ENCODE assay signal across 12 mouse cellular contexts in genomic region chr8:78437140-78438045, GRCm38 (mm10). TPM values are rescaled to one million over a fixed set of nuclear protein-coding genes. Genes with fewer than 3 reads are reported as not detected.
A peak's percentile ranks its signal among the peaks of the same experiment; 100 is the strongest.
DNase-seq lines count a peak whose midpoint lies in the region; ATAC-seq and TF ChIP-seq lines count a peak whose summit lies in the region.
"Had no signal": no experiment of that assay in that cellular context is flagged by ENCODE, and none has a peak within 500 bp of the region (broad histone marks: within the 10 kb centered on the region; RNA-seq: fewer than 3 reads in every experiment).

No protein-coding gene starts in this region.

- H3K27me3 ChIP-seq in intestine, embryonic 14.5 days (replicated peaks; ENCODE audit: control insufficient read depth, insufficient read depth, low read length), result peaks cover 95% of the 10 kb centered on the region
- peaks cover 65% of the 10 kb centered on the region for H3K27me3 ChIP-seq in intestine, postnatal 0 days (replicated peaks; ENCODE audit: control insufficient read depth, insufficient read depth, low read length)
- H3K27me3 ChIP-seq in embryonic facial prominence, embryonic 10.5 days (replicated peaks; ENCODE audit: low read depth, poor library complexity, severe bottlenecking), result peaks cover 100% of the 10 kb centered on the region
- peaks cover 91% of the 10 kb centered on the region for H3K27me3 ChIP-seq in hindbrain, embryonic 14.5 days (ENCODE audit: control insufficient read depth, insufficient read depth, low read length)
- peaks cover 90% of the 10 kb centered on the region for H3K27me3 ChIP-seq in neural tube, embryonic 11.5 days (ENCODE audit: control insufficient read depth, insufficient read depth, low read length)

- no peak for TF ChIP-seq CTCF in intestine, postnatal 0 days (IDR thresholded peaks at IDR 0.05; ENCODE audit: low read depth)

- ATAC-seq in intestine, embryonic 14.5 days (replicated peaks; ENCODE audit: low FRiP score, low TSS enrichment, low read depth), result no peak
- no peak for ATAC-seq in intestine, postnatal 0 days
- ATAC-seq in hindbrain, embryonic 14.5 days (ENCODE audit: low FRiP score), result peak; percentile 58
- ATAC-seq in neural tube, embryonic 11.5 days (ENCODE audit: insufficient read depth, low FRiP score, low TSS enrichment), result peak; percentile 25

- 0 out of 2 replicates have a peak overlapping the region, but pooled peaks have one; percentile 27 for H3K4me3 ChIP-seq in intestine, embryonic 14.5 days (ENCODE audit: low read depth, low read length)
- H3K4me3 ChIP-seq in intestine, postnatal 0 days (ENCODE audit: low read depth, low read length), result no peak overlapping the region
- peak overlapping the region; percentile 58 for H3K4me3 ChIP-seq in embryonic facial prominence, embryonic 10.5 days
- peak overlapping the region; percentile 44 for H3K4me3 ChIP-seq in hindbrain, embryonic 14.5 days (replicated peaks; ENCODE audit: low read length)
- peak overlapping the region; percentile 43 for H3K4me3 ChIP-seq in neural tube, embryonic 11.5 days (ENCODE audit: low read depth, low read length)
- H3K4me3 ChIP-seq: myocyte had no signal

- H3K9me3 ChIP-seq in intestine, embryonic 14.5 days (ENCODE audit: control insufficient read depth, low read length), result no peaks in the 10 kb centered on the region
- no peaks in the 10 kb centered on the region for H3K9me3 ChIP-seq in intestine, postnatal 0 days (ENCODE audit: control insufficient read depth)
- no peaks in the 10 kb centered on the region for H3K9me3 ChIP-seq in embryonic facial prominence, embryonic 10.5 days
- no peaks in the 10 kb centered on the region for H3K9me3 ChIP-seq in hindbrain, embryonic 14.5 days (ENCODE audit: control insufficient read depth, low read length)
- no peaks in the 10 kb centered on the region for H3K9me3 ChIP-seq in neural tube, embryonic 11.5 days (ENCODE audit: control insufficient read depth, low read length)

- H3K36me3 ChIP-seq in intestine, embryonic 14.5 days (ENCODE audit: control insufficient read depth, insufficient read depth, low read length), result no peaks in the 10 kb centered on the region
- no peaks in the 10 kb centered on the region for H3K36me3 ChIP-seq in intestine, postnatal 0 days (ENCODE audit: control insufficient read depth, insufficient read depth)
- H3K36me3 ChIP-seq in embryonic facial prominence, embryonic 10.5 days (replicated peaks), result no peaks in the 10 kb centered on the region
- no peaks in the 10 kb centered on the region for H3K36me3 ChIP-seq in hindbrain, embryonic 14.5 days (replicated peaks; ENCODE audit: control insufficient read depth, insufficient read depth)
- H3K36me3 ChIP-seq in neural tube, embryonic 11.5 days (ENCODE audit: control insufficient read depth, insufficient read depth, low read length), result no peaks in the 10 kb centered on the region

- H3K4me2 ChIP-seq in intestine, embryonic 14.5 days (ENCODE audit: low read length), result no peak overlapping the region
- no peak overlapping the region for H3K4me2 ChIP-seq in intestine, postnatal 0 days (replicated peaks; ENCODE audit: low read depth)
- peak overlapping the region; percentile 82 for H3K4me2 ChIP-seq in hindbrain, embryonic 14.5 days (replicated peaks)
- peak overlapping the region; percentile 69 for H3K4me2 ChIP-seq in neural tube, embryonic 11.5 days (ENCODE audit: low read depth)

- peak; percentile 53 for DNase-seq in intestine, embryonic 14.5 days (ENCODE audit: low spot score)
- DNase-seq in embryonic facial prominence, embryonic 10.5 days (ENCODE audit: low spot score), result peak; percentile 32
- DNase-seq in hindbrain, embryonic 14.5 days (ENCODE audit: low spot score), result peak; percentile 26
- DNase-seq in neural tube, embryonic 11.5 days (ENCODE audit: low spot score), result peak; percentile 56
- DNase-seq in cerebellum, postnatal 25 days, result no peak
- no peak for DNase-seq in left cerebral cortex, adult 8-10 months (ENCODE audit: low spot score in 2 of 2)
- DNase-seq in frontal cortex, postnatal 10 days (ENCODE audit: low spot score in 2 of 2), result no peak

- no peaks in the 10 kb centered on the region for H3K4me1 ChIP-seq in intestine, embryonic 14.5 days (replicated peaks; ENCODE audit: control insufficient read depth, insufficient read depth, low read length)
- no peaks in the 10 kb centered on the region for H3K4me1 ChIP-seq in intestine, postnatal 0 days (replicated peaks; ENCODE audit: control insufficient read depth, insufficient read depth, low read length)
- H3K4me1 ChIP-seq in embryonic facial prominence, embryonic 10.5 days, result peaks cover 36% of the 10 kb centered on the region
- H3K4me1 ChIP-seq in hindbrain, embryonic 14.5 days (replicated peaks; ENCODE audit: control insufficient read depth, insufficient read depth, low read length), result peaks cover 22% of the 10 kb centered on the region; the same call in 1 of the 2 replicates
- H3K4me1 ChIP-seq in neural tube, embryonic 11.5 days (ENCODE audit: control insufficient read depth, insufficient read depth, low read length), result 0 out of 2 replicates have a peak, but pooled peaks cover 3% of the 10 kb centered on the region

- WGBS in intestine, embryonic 14.5 days, result 3% methylated on average over 32 of the region's 32 CpGs
- WGBS in intestine, postnatal 0 days, result 4% methylated on average over 32 of the region's 32 CpGs
- WGBS in embryonic facial prominence, embryonic 10.5 days, result 2% methylated on average over 32 of the region's 32 CpGs
- 1% methylated on average over 32 of the region's 32 CpGs for WGBS in hindbrain, embryonic 14.5 days
- WGBS in neural tube, embryonic 11.5 days, result 3% methylated on average over 32 of the region's 32 CpGs

- no peak overlapping the region for H3K9ac ChIP-seq in intestine, embryonic 14.5 days (ENCODE audit: low read length)
- no peak overlapping the region for H3K9ac ChIP-seq in intestine, postnatal 0 days (ENCODE audit: low read depth, low read length)
- peak overlapping the region; percentile 64 for H3K9ac ChIP-seq in hindbrain, embryonic 14.5 days
- no peak overlapping the region for H3K9ac ChIP-seq in neural tube, embryonic 11.5 days (ENCODE audit: low read length)

- H3K27ac ChIP-seq in intestine, embryonic 14.5 days (ENCODE audit: low read depth), result no peak overlapping the region
- H3K27ac ChIP-seq in intestine, postnatal 0 days (ENCODE audit: low read depth, low read length), result no peak overlapping the region
- no peak overlapping the region for H3K27ac ChIP-seq in embryonic facial prominence, embryonic 10.5 days (replicated peaks)
- H3K27ac ChIP-seq in hindbrain, embryonic 14.5 days, result peak overlapping the region; percentile 47; the same call in 1 of the 2 replicates
- no peak overlapping the region for H3K27ac ChIP-seq in neural tube, embryonic 11.5 days (ENCODE audit: low read depth, low read length)

RNA-seq across cellular contexts. Expression of gene Pou4f2, which starts 0.9 kb away (rescaled TPM):
- not detected in 2 replicates for polyA plus RNA-seq in intestine, embryonic 14.5 days (2014; fragmentation: Nextera tagmentation; extraction: Ambion mirVana)
- not detected in 2 replicates for polyA plus RNA-seq in intestine, postnatal 0 days (2015; fragmentation: Nextera tagmentation; extraction: Ambion mirVana)
- 0.15 and 0.16 TPM in 2 replicates for polyA plus RNA-seq in embryonic facial prominence, embryonic 10.5 days (2016; fragmentation: Nextera tagmentation; extraction: Ambion mirVana)
- 6.1 and 6.2 TPM in 2 replicates for polyA plus RNA-seq in hindbrain, embryonic 14.5 days (2014; fragmentation: Nextera tagmentation; extraction: Ambion mirVana)
- polyA plus RNA-seq in neural tube, embryonic 11.5 days (2014; fragmentation: Nextera tagmentation; extraction: Ambion mirVana), result 2.7 and 3.3 TPM in 2 replicates
- total RNA-seq in left cerebral cortex, adult 8-10 months (2022), result under 1 TPM in 1 of 4 experiments, not detected in 3; 0.19 TPM
- total RNA-seq: left cerebral cortex, postnatal 10 days; MEL had no signal
- polyA plus RNA-seq: gonadal fat pad, adult 2 months; myocyte had no signal

Comparison
In these comparisons a context has a peak if more than half of its experiments do, and no peak if none do; other contexts are left out.
1. ATAC-seq: peak in hindbrain, embryonic 14.5 days (single experiment) and neural tube, embryonic 11.5 days (single experiment); none in intestine, embryonic 14.5 days (single experiment) and intestine, postnatal 0 days (single experiment).
2. DNase-seq: peak in intestine, embryonic 14.5 days (single experiment), embryonic facial prominence, embryonic 10.5 days (single experiment), hindbrain, embryonic 14.5 days (single experiment) and neural tube, embryonic 11.5 days (single experiment); none in cerebellum, postnatal 25 days (0 of 2), left cerebral cortex, adult 8-10 months (0 of 2) and frontal cortex, postnatal 10 days (0 of 2).
3. H3K4me2 ChIP-seq: peak in hindbrain, embryonic 14.5 days (single experiment) and neural tube, embryonic 11.5 days (single experiment); none in intestine, embryonic 14.5 days (single experiment) and intestine, postnatal 0 days (single experiment).